Mouse (Mus musculus): ENCODE data around the gene Cela3b. TPM values are rescaled to one million over a fixed set of nuclear protein-coding genes. Genes with fewer than 3 reads are reported as not detected.
A peak's percentile ranks its signal among the peaks of the same experiment; 100 is the strongest.

The Cela3b gene
- total RNA-seq (2021) = not detected

- intact Hi-C loops (cut with DNase I) = no loop called here
- DNase-seq = no peak
Measured at GRCm38 (mm10) chr4:137430502-137430901, at the start of gene Cela3b. TSS of gene Cela3b (minus strand) at chr4:137430540.

DNA sequence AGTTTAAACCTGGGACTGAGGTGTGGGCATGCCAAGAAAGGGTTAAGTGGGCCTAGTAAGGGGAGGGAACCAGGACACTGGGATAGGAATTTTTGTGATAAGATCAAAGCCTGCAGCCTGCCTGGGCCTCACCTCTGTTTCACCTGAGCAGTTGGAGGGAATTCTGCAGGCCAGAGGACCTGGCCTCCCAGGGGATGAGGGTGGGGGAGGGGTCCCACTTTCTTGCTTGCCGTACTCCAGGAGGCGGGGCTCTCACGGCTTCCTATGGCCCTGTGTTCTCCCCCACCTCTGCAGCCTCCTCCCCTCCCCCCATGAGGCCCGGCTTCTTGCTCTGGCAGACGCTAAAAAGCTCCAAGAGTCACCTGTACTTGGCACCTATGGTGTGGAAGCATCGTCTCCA lies 49.4 kb upstream of the Cela3b start:
- intact Hi-C loops (cut with DNase I) = no loop called here
- DNase-seq = no peak

GRCm38 (mm10) chr4:137478306-137478705 lies 48.0 kb upstream of the Cela3b start:
- DNase-seq = peak in 1 of 2 experiments; percentile 55
- intact Hi-C loops (cut with DNase I) = no loop called here

DNA sequence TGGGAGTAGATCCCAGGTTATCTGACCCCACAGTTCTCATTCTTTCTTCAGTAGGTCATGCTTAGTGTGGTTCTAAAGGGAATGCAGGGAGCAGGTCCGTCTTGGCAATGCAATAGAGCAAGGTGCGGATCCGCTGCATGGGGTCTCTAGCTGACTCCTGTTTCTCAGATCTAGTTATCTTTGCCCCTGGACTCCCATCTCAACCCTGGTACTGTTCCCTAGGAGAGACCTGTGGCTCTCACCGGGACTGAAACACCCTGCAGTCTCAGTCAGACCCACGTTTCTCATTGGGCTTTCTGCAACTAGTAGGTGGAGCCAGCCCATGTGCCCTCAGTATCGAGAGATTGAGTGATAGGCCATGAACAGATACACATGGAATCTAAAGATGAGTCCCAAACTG lies 47.3 kb upstream of the Cela3b start:
- DNase-seq = no peak
- intact Hi-C loops (cut with DNase I) = no loop called here

DNA sequence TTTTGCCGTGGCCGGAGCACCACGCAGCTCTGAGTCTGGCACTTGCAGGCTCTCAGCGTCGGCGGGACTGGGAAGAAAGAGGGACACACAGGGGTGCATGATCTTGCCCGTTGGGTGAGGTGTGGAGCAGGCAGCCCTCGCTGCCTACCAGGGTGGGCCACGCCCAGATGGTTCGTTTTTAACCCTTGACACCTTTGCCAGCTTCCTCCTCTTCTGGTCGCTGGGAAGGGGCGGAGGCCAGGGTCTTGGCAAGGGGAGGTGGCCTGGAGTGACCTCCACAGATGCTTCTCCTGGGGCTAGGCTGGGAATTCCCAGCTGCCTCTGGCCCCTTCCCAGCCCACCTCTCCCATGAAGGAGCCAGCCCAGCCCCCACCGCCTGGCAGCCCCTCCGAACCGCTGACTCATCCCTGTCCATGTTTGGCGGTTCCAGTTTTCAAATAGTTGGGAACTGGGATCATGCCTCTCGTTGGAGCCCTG lies 46.5 kb upstream of the Cela3b start:
- peak; percentile 89 to 90 for DNase-seq

DNA sequence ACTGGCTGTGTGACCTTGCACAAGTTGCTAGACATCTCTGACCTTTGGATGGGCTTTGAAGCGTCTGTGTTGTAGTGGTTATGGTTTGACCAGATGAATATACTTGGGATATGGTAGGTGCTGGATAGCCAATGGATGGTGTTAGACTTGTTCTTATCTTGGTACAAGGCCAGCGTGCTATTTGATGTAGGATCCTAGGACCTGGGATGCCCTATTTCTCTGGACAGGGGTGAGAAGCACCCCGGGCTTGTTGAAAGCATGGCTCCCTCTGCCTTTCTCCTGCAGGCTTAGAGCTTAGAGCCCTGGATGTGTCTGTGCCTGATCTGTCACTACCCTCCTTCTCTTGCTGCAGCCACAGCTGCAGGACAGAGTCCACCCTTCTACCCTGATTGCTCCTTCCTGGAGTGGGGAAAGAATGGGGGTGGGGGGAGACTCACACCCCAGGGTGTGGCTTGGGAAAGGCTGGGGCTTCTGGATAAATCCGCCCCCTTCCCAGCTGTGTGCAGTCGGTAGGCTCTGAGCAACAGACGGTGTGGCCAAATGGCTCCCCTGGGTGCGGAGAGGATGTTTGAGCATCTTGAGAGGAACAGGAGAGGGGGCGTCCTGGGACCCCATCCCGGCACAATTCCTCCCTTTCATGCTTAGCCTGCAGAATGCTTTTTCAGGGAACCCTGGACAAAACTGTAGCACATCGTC lies 45.9 kb upstream of the Cela3b start:
- intact Hi-C loops (cut with DNase I) = no loop called here
- DNase-seq = peak; percentile 91 to 92

More for the DNA sequence above, 46.5 kb upstream of the Cela3b start:
- intact Hi-C loops (cut with DNase I) = no loop called here

DNA sequence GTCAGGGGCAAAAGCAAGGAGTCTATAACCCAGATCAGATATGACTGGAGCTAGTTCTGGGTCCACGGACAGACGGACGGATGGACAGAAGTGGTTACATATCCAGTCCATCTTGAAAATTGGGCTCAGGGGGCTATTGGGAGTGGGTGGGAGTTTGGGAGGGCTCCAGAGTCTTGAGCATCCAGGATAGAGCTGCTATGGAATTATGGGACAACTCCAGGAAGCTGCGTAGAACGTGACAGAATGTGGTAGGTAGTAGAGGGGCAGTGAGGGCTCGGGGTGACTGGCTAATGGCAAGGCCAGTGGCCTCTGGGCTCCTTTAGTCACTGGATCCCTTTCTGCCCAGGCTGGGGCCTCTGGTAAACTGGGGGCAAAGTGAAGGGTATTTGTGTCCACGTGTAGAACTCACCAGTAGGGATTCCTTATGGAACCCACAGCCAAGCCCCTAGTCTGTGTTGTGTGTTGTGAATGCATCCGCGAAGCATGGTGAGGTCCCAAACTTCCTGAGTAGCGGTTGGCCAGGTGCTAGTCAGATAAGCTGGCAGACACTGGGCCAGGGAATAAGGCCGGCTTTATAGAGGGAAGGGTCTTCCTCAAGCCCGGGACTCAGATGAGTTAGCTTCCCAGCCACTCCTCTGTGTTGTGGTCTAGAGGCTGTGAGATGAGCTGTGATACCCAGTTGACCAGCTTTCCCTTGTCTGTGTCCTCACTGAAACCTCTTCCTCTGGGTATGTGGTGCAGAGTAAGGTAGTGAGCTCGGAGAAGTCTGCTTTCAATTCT lies 45.1 kb upstream of the Cela3b start:
- intact Hi-C loops (cut with DNase I) = no loop called here
- peak in 1 of 2 experiments; percentile 23 for DNase-seq

GRCm38 (mm10) chr4:137474694-137475093 lies 44.4 kb upstream of the Cela3b start:
- intact Hi-C loops (cut with DNase I) = no loop called here
- no peak for DNase-seq

- intact Hi-C loops (cut with DNase I) = no loop called here
- DNase-seq = peak; percentile 75 to 78
Measured at GRCm38 (mm10) chr4:137473701-137474388, 43.5 kb upstream of the Cela3b start.

GRCm38 (mm10) chr4:137473240-137473639 lies 42.9 kb upstream of the Cela3b start:
- intact Hi-C loops (cut with DNase I) = no loop called here
- DNase-seq = peak in 1 of 2 experiments; percentile 13

DNA sequence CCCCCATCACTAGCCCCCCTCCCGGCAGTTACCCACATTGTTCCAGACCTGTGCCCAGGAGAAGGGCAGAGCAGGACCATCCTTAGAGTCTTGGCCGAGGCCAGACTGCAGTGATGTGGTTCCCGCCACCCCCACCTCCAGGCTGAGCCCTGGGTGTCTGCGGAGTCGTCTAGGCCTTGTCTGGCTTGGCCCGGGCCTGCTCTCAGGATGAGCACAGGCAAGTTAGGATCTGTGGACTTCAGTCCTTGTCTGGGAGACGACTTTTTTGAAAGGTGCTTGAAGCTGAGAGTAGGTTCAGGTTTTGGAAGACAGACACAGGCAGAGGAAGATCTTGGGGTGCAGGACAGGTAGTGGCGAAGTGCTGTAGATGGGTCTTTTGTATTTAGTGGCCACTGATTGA lies 41.0 kb upstream of the Cela3b start:
- DNase-seq = peak in 1 of 2 experiments; percentile 39
- intact Hi-C loops (cut with DNase I) = loop anchor here (2.0 kb wide), 1 partner anchor 27 kb away; no protein-coding TSS in a partner anchor

- DNase-seq = peak; percentile 48 to 52
- intact Hi-C loops (cut with DNase I) = loop anchor here (2.0 kb wide), 1 partner anchor 26 kb away; no protein-coding TSS in a partner anchor
Measured at GRCm38 (mm10) chr4:137470701-137471317, 40.5 kb upstream of the Cela3b start.

DNA sequence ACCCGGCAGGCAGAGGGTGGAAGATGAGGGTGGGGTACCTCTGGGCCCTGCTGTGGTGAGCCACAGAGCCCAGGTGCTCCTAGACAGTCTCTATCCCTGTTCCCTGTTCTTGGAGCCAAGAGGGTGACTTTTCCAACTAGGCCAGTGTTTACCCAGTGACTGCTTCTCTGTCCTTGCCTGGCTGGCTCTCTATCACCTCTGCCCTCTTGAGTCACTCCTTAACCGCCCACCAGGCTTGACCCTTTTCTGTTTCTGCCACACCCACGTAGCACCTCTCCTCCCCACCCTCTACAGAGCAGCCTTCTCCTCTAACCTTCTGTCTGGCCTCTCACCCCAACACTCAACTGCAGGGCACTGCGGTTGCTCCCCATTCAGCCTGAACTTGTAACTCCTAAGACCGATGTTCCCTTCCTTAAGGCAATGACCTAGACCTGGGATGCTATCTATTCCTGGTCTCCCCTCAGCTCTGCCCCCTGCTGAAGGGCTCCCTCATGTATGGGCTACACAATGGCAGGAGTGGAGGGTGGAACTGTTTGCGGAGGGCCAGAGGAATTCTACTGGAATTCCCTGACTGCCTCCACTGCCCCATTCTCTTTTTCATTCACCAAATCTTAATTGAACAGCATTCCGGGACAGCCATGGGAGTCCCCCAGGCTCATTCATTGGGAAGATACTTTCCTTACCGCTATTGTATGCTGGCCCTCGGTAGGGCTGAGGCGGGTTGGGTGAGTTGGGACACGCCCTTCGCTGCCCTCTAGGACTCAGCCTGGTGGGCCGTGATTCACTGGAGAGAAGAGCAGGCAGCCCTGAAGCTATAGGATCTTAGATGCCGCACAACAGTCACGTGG lies 39.7 kb upstream of the Cela3b start:
- intact Hi-C loops (cut with DNase I) = loop anchor here (1.0 to 2.0 kb wide), 2 partner anchors 25 to 27 kb away; no protein-coding TSS in a partner anchor
- peak; percentile 44 to 57 for DNase-seq

GRCm38 (mm10) chr4:137469081-137469844 lies 38.9 kb upstream of the Cela3b start:
- intact Hi-C loops (cut with DNase I) = loop anchor here (1.0 kb wide), 1 partner anchor 28 kb away; no protein-coding TSS in a partner anchor
- DNase-seq = peak; percentile 67 to 69

GRCm38 (mm10) chr4:137468260-137469080 lies 38.1 kb upstream of the Cela3b start, which contains the start of gene Hspg2:
TSS of gene Hspg2 (plus strand) at chr4:137468769.
- DNase-seq = peak; percentile 98 to 99
- intact Hi-C loops (cut with DNase I) = loop anchor here (1.0 kb wide), 1 partner anchor 29 kb away; no protein-coding TSS in a partner anchor

GRCm38 (mm10) chr4:137467525-137467924 lies 37.2 kb upstream of the Cela3b start:
- intact Hi-C loops (cut with DNase I) = no loop called here
- DNase-seq = no peak

DNA sequence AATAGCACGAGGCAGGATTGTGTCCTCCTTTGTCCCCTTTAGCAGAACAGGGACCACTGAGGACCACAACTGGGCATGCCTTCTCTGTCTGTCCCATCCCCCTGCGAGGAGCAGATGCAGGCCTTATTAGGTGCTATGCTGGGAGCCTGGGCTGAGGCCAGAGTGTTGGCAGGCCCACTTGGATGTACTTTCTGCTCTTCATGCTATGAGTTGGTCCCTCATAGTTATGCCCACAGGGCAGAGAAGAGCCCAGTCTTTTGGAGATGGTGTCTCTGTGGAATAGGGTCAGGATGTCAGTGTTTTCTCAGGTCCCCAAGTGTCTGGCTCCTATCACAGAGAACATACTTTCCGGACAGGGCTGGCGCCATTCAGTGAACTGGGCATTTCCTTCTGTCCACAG lies 36.7 kb upstream of the Cela3b start:
- peak; percentile 73 to 76 for DNase-seq
- intact Hi-C loops (cut with DNase I) = no loop called here
